Mouse (Mus musculus): ENCODE measurements around the gene Emilin1. TPM values are rescaled to one million over a fixed set of nuclear protein-coding genes. Genes with fewer than 3 reads are reported as not detected.

Gene Emilin1
- polyA plus RNA-seq, 2 experiments, result 18.4 to 21.3 TPM

GRCm38 (mm10) chr5:30868981-30869380, 44.2 kb upstream of the Emilin1 start:
- DNase-seq (ENCODE audit: low read depth in 3 of 3, low spot score in 3 of 3), result no peak
- peak overlapping the region; percentile 94 for H3K9ac ChIP-seq (replicated peaks)
- H3K9me3 ChIP-seq (ENCODE audit: control insufficient read depth, low read length), result no peaks in the 10 kb centered on the region
- peaks cover 7% of the 10 kb centered on the region in 2 experiments for H3K4me1 ChIP-seq (replicated peaks; ENCODE audit: control insufficient read depth in 2 of 2, insufficient read depth in 2 of 2, low read length in 1 of 2)
- ATAC-seq (ENCODE audit: insufficient read depth), result no peak
- TF ChIP-seq CTCF (IDR thresholded peaks at IDR 0.05; ENCODE audit: low read depth), result no peak
- no peak for TF ChIP-seq EP300 (IDR thresholded peaks at IDR 0.05; ENCODE audit: low read depth)
- WGBS (ENCODE audit: insufficient replicate concordance), result 26% methylated on average over 9 of the region's 9 CpGs
- no peaks in the 10 kb centered on the region for H3K27me3 ChIP-seq (ENCODE audit: control insufficient read depth, insufficient read depth, low read length)
- H3K4me3 ChIP-seq (ENCODE audit: insufficient read depth in 1 of 2, low read depth in 2 of 2, low read length in 2 of 2), result peak overlapping the region; percentile 26 to 94
- H3K36me3 ChIP-seq (replicated peaks; ENCODE audit: control insufficient read depth, insufficient read depth, low read depth), result peaks cover 30% of the 10 kb centered on the region
- no peak overlapping the region for H3K27ac ChIP-seq
- peak overlapping the region; percentile 80 for H3K4me2 ChIP-seq (ENCODE audit: low read depth)

DNA sequence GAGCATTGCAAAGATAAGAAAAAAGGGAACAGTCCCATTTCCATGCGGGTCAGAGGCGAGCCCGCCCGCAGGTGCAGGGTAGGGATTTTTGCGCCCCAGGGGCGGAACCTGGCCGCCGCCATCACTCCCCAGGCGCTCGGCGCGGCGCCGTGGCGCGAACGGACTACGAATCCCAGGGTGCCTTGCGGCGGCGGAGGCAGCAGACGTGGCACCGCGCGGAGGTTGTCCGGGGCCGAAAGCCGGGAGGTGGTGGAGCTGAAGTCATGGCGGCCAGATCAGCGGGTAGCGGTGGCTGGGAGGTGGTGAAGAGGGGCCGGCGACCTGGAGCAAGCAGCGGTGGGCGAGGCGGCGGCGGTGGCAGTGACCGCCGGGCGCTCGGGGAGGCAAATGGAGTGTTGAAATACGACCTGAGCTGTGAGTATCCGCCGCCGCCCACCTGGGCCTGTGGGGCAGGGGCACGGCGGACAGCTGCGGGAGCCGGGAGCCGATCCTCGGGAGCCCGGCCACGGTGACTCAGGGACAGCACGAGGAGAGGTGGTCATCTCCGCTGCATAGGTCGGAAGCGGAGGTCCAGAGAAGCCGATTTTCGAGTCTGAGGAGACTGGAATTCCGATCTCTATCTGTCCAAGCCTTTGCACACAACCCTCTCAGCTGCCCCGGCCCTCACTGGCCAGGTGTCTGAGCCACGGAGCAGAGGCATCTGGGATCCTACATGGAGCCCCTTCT, 43.6 kb upstream of the Emilin1 start:
- Histone ChIP-seq H3K27me3 (ENCODE audit: control insufficient read depth, insufficient read depth, low read length) (no peaks in the 10 kb centered on the region), H3K9ac (replicated peaks) (peak overlapping the region; percentile 94), H3K4me3 (ENCODE audit: insufficient read depth in 1 of 2, low read depth in 2 of 2, low read length in 2 of 2) (peak overlapping the region; percentile 94 to 95), H3K4me1 (replicated peaks; ENCODE audit: control insufficient read depth in 2 of 2, insufficient read depth in 2 of 2, low read length in 1 of 2) (peaks cover 7% of the 10 kb centered on the region in 2 experiments), H3K27ac (peak overlapping the region; percentile 28; the same call in 1 of the 2 replicates), H3K36me3 (replicated peaks; ENCODE audit: control insufficient read depth, insufficient read depth, low read depth) (peaks cover 36% of the 10 kb centered on the region), H3K9me3 (ENCODE audit: control insufficient read depth, low read length) (no peaks in the 10 kb centered on the region), H3K4me2 (ENCODE audit: low read depth) (peak overlapping the region; percentile 80)
- ATAC-seq (ENCODE audit: insufficient read depth), result peak; percentile 94
- no peak for TF ChIP-seq EP300 (IDR thresholded peaks at IDR 0.05; ENCODE audit: low read depth)
- TF ChIP-seq CTCF (IDR thresholded peaks at IDR 0.05; ENCODE audit: low read depth), result no peak
- WGBS (ENCODE audit: insufficient replicate concordance), result under 1% methylated on average over 63 of the region's 63 CpGs
- DNase-seq (ENCODE audit: low read depth in 3 of 3, low spot score in 3 of 3), result peak; percentile 73 to 74 (median 73)

- Histone ChIP-seq H3K4me3 (ENCODE audit: insufficient read depth in 1 of 2, low read depth in 2 of 2, low read length in 2 of 2) (peak overlapping the region; percentile 94 to 95), H3K9me3 (ENCODE audit: control insufficient read depth, low read length) (no peaks in the 10 kb centered on the region), H3K4me2 (ENCODE audit: low read depth) (peak overlapping the region; percentile 80), H3K4me1 (replicated peaks; ENCODE audit: control insufficient read depth in 2 of 2, insufficient read depth in 2 of 2, low read length in 1 of 2) (peaks cover 7% of the 10 kb centered on the region in 2 experiments), H3K27ac (no peak overlapping the region), H3K9ac (replicated peaks) (peak overlapping the region; percentile 94), H3K27me3 (ENCODE audit: control insufficient read depth, insufficient read depth, low read length) (no peaks in the 10 kb centered on the region), H3K36me3 (replicated peaks; ENCODE audit: control insufficient read depth, insufficient read depth, low read depth) (peaks cover 41% of the 10 kb centered on the region)
- TF ChIP-seq EP300 (IDR thresholded peaks at IDR 0.05; ENCODE audit: low read depth), result no peak
- no peak for TF ChIP-seq CTCF (IDR thresholded peaks at IDR 0.05; ENCODE audit: low read depth)
- no peak for DNase-seq (ENCODE audit: low read depth in 3 of 3, low spot score in 3 of 3)
- WGBS (ENCODE audit: insufficient replicate concordance), result 5% methylated on average over 2 of the region's 2 CpGs
- ATAC-seq (ENCODE audit: insufficient read depth), result no peak
These were observed 43.1 kb upstream of the Emilin1 start for GRCm38 (mm10) chr5:30870131-30870406.

DNA sequence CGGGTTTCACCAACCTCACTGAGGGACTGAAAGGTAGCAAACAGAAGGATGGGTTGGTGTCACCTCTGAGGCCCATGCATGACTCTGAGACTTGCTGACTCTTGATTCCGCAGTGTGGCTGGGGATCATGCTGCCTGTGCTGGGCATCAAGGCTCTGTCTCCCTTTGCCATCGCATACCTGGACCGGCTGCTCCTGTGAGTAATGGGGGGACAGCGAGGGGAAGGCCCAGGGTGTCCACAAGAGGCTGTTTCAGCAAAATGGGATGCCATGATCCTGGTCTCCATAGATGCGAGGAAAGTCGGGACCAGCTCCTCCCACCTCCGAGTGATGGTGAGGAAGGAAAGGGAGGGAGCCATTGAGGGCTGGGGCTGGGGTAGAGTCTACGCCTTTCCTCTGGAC, 40.6 kb upstream of the Emilin1 start:
- no peaks in the 10 kb centered on the region for H3K9me3 ChIP-seq (ENCODE audit: control insufficient read depth, low read length)
- ATAC-seq (ENCODE audit: insufficient read depth) (no peak), DNase-seq (ENCODE audit: low read depth in 3 of 3, low spot score in 3 of 3) (no peak)
- peaks cover 7% of the 10 kb centered on the region in 2 experiments for H3K4me1 ChIP-seq (replicated peaks; ENCODE audit: control insufficient read depth in 2 of 2, insufficient read depth in 2 of 2, low read length in 1 of 2)
- H3K27me3 ChIP-seq (ENCODE audit: control insufficient read depth, insufficient read depth, low read length), result no peaks in the 10 kb centered on the region
- no peak overlapping the region for H3K27ac ChIP-seq
- peaks cover 58% of the 10 kb centered on the region for H3K36me3 ChIP-seq (replicated peaks; ENCODE audit: control insufficient read depth, insufficient read depth, low read depth)
- TF ChIP-seq CTCF (IDR thresholded peaks at IDR 0.05; ENCODE audit: low read depth) (no peak), EP300 (IDR thresholded peaks at IDR 0.05; ENCODE audit: low read depth) (no peak)
- H3K4me3 ChIP-seq (ENCODE audit: insufficient read depth in 1 of 2, low read depth in 2 of 2, low read length in 2 of 2), result no peak overlapping the region
- no peak overlapping the region for H3K4me2 ChIP-seq (ENCODE audit: low read depth)
- 90% methylated on average over 9 of the region's 9 CpGs for WGBS (ENCODE audit: insufficient replicate concordance)
- H3K9ac ChIP-seq (replicated peaks), result no peak overlapping the region

DNA sequence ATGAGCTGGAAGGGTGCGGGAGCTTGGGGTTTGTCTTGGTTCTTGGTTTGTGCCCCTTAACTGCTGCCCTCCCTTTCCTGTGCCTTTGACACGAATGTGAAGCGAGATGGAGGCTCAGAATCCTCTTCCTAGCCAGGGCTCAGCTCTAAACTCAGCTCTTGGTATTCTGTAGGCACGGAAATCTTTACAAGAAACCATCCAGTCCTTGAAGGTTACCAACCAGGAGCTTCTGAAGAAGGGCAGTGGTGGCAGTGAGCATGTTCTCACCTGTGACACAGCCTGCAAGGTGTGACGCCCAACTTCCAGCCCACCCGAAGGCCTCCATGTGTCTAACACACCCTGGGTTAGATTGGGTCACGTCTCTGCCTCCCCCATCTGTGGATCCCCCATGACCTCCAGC, 38.8 kb upstream of the Emilin1 start:
- 80% methylated on average over 7 of the region's 7 CpGs for WGBS (ENCODE audit: insufficient replicate concordance)
- no peak overlapping the region for H3K27ac ChIP-seq
- H3K27me3 ChIP-seq (ENCODE audit: control insufficient read depth, insufficient read depth, low read length), result no peaks in the 10 kb centered on the region
- no peak for TF ChIP-seq CTCF (IDR thresholded peaks at IDR 0.05; ENCODE audit: low read depth)
- no peak for TF ChIP-seq EP300 (IDR thresholded peaks at IDR 0.05; ENCODE audit: low read depth)
- H3K36me3 ChIP-seq (replicated peaks; ENCODE audit: control insufficient read depth, insufficient read depth, low read depth), result peaks cover 58% of the 10 kb centered on the region
- peaks cover 3 to 5% of the 10 kb centered on the region in 2 experiments; a peak in 3 of 4 replicates for H3K4me1 ChIP-seq (replicated peaks; ENCODE audit: control insufficient read depth in 2 of 2, insufficient read depth in 2 of 2, low read length in 1 of 2)
- no peak overlapping the region for H3K4me3 ChIP-seq (ENCODE audit: insufficient read depth in 1 of 2, low read depth in 2 of 2, low read length in 2 of 2)
- no peaks in the 10 kb centered on the region for H3K9me3 ChIP-seq (ENCODE audit: control insufficient read depth, low read length)
- no peak overlapping the region for H3K9ac ChIP-seq (replicated peaks)
- DNase-seq (ENCODE audit: low read depth in 3 of 3, low spot score in 3 of 3) (no peak), ATAC-seq (ENCODE audit: insufficient read depth) (no peak)
- H3K4me2 ChIP-seq (ENCODE audit: low read depth), result no peak overlapping the region

Measured in liver, embryonic 14.5 days (tissue).